Mouse (Mus musculus): ENCODE measurements at regions not wholly inside any gene's neighbourhood (a gene's known extent, or its start where the extent isn't known, plus 50 kb on each side); places are given as distances from the start of the nearest gene placed in this dataset.

GRCm38 (mm10) chr13:112130774-112131173 lies 157.5 kb upstream of the Ankrd55 start:
- no peak for DNase-seq

GRCm38 (mm10) chr13:112131191-112131590 lies 157.1 kb upstream of the Ankrd55 start:
- DNase-seq, result no peak

- no peak for DNase-seq
These were observed 154.5 kb upstream of the Ankrd55 start for GRCm38 (mm10) chr13:112133736-112134135.

GRCm38 (mm10) chr13:112134701-112135100 lies 153.6 kb upstream of the Ankrd55 start:
- no peak for DNase-seq

GRCm38 (mm10) chr13:112135777-112136176 lies 152.5 kb upstream of the Ankrd55 start:
- DNase-seq, result no peak

GRCm38 (mm10) chr13:112136850-112137249 lies 151.4 kb upstream of the Ankrd55 start:
- DNase-seq, result no peak

GRCm38 (mm10) chr13:112140871-112141270 lies 147.4 kb upstream of the Ankrd55 start:
- no peak for DNase-seq

GRCm38 (mm10) chr13:112144393-112145348 lies 143.6 kb upstream of the Ankrd55 start:
- DNase-seq, result no peak

GRCm38 (mm10) chr13:112152614-112153550 lies 135.4 kb upstream of the Ankrd55 start:
- DNase-seq, result peak; percentile 75

GRCm38 (mm10) chr13:112153681-112154127 lies 134.5 kb upstream of the Ankrd55 start:
- DNase-seq, result peak; percentile 54

- no peak for DNase-seq
These were observed 128.7 kb upstream of the Ankrd55 start for GRCm38 (mm10) chr13:112159430-112160172.

- DNase-seq, result peak; percentile 34
These were observed 128.0 kb upstream of the Ankrd55 start for GRCm38 (mm10) chr13:112160173-112160641.

- no peak for DNase-seq
These were observed 127.5 kb upstream of the Ankrd55 start for GRCm38 (mm10) chr13:112160726-112161125.

GRCm38 (mm10) chr13:112161886-112162285 lies 126.4 kb upstream of the Ankrd55 start:
- DNase-seq, result no peak

GRCm38 (mm10) chr13:112165921-112166320 lies 122.3 kb upstream of the Ankrd55 start:
- no peak for DNase-seq

GRCm38 (mm10) chr13:112166338-112166802 lies 121.9 kb upstream of the Ankrd55 start:
- DNase-seq, result no peak

- DNase-seq, result no peak
These were observed 119.8 kb upstream of the Ankrd55 start for GRCm38 (mm10) chr13:112168468-112168867.

- DNase-seq, result no peak
These were observed 117.4 kb upstream of the Ankrd55 start for GRCm38 (mm10) chr13:112170872-112171271.

- DNase-seq, result no peak
These were observed 116.1 kb upstream of the Ankrd55 start for GRCm38 (mm10) chr13:112171940-112172715.

GRCm38 (mm10) chr13:112173973-112174372 lies 114.3 kb upstream of the Ankrd55 start:
- DNase-seq, result no peak

- no peak for DNase-seq
These were observed 110.2 kb upstream of the Ankrd55 start for GRCm38 (mm10) chr13:112178031-112178430.
